Mouse (Mus musculus) frontal cortex, adult 2 months (tissue): ENCODE results near the gene Psmb11. TPM values are rescaled to one million over a fixed set of nuclear protein-coding genes. Genes with fewer than 3 reads are reported as not detected.

ENCODE experiments used
- DNase-seq, 2 experiments: peaks; one replicate each; pipeline ENCODE4 v3.0.0; 2022; ENCODE audit warnings: low spot score in 1 of 2; ENCODE audit errors: extremely low spot score in 1 of 2
- polyA plus RNA-seq: library from polyadenylated mRNA; depleted of rRNA; stranded (reverse); fragments of >200 nt; gene quantifications from 2 replicates; pipeline ENCODE4 v1.2.3, GENCODE M21; 2012

Gene Psmb11
- polyA plus RNA-seq, 1 experiment, result 0.54 TPM

GRCm38 (mm10) chr14:54638210-54638609 lies 17.0 kb downstream of the Psmb11 start:
- DNase-seq, result peak in 1 of 2 experiments; percentile 56

GRCm38 (mm10) chr14:54640121-54640520 lies 18.9 kb downstream of the Psmb11 start:
- DNase-seq, result no peak

GRCm38 (mm10) chr14:54640946-54641304 lies 19.7 kb downstream of the Psmb11 start, which contains the start of gene Gm17606:
TSS of gene Gm17606 (plus strand) at chr14:54640952.
- no peak for DNase-seq

GRCm38 (mm10) chr14:54641305-54641969 lies 20.2 kb downstream of the Psmb11 start, which contains the start of gene Cdh24:
TSS of gene Cdh24 (minus strand) at chr14:54641364.
- DNase-seq, result peak; percentile 71 to 93

- DNase-seq, result no peak
Measured at GRCm38 (mm10) chr14:54642224-54642944, 21.2 kb downstream of the Psmb11 start.

- DNase-seq, result no peak
Measured at GRCm38 (mm10) chr14:54643011-54643410, 21.8 kb downstream of the Psmb11 start.

- DNase-seq, result no peak
Measured at GRCm38 (mm10) chr14:54644294-54644693, 23.1 kb downstream of the Psmb11 start.

GRCm38 (mm10) chr14:54646455-54646854 lies 25.2 kb downstream of the Psmb11 start:
- no peak for DNase-seq

- DNase-seq, result no peak
Measured at GRCm38 (mm10) chr14:54646898-54647636, 25.8 kb downstream of the Psmb11 start.

GRCm38 (mm10) chr14:54647900-54648299 lies 26.7 kb downstream of the Psmb11 start:
- DNase-seq, result no peak

GRCm38 (mm10) chr14:54650621-54651454 lies 29.6 kb downstream of the Psmb11 start:
- DNase-seq, result peak; percentile 80 to 96

- DNase-seq, result no peak
Measured at GRCm38 (mm10) chr14:54651556-54651955, 30.3 kb downstream of the Psmb11 start.

GRCm38 (mm10) chr14:54652787-54653186 lies 31.6 kb downstream of the Psmb11 start:
- DNase-seq, result no peak

- DNase-seq, result peak; percentile 69 to 85
Measured at GRCm38 (mm10) chr14:54653496-54653895, 32.3 kb downstream of the Psmb11 start.

GRCm38 (mm10) chr14:54660009-54660408 lies 38.8 kb downstream of the Psmb11 start:
- DNase-seq, result peak in 1 of 2 experiments; percentile 67

GRCm38 (mm10) chr14:54664477-54665222 lies 43.4 kb downstream of the Psmb11 start:
- DNase-seq, result peak; percentile 67 to 76

- peak in 1 of 2 experiments; percentile 71 for DNase-seq
Measured at GRCm38 (mm10) chr14:54669381-54669780, 48.1 kb downstream of the Psmb11 start.

- no peak for DNase-seq
Measured at GRCm38 (mm10) chr14:54674317-54674716, 53.1 kb downstream of the Psmb11 start.

- DNase-seq, result no peak
Measured at GRCm38 (mm10) chr14:54676290-54676689, 55.1 kb downstream of the Psmb11 start.
